Mouse (Mus musculus) heart, postnatal 10 days (tissue): ENCODE results near the gene Vmn1r47. TPM values are rescaled to one million over a fixed set of nuclear protein-coding genes. Genes with fewer than 3 reads are reported as not detected.
"Not testable (repeated sequence)": the region's sequence is repeated elsewhere in the genome, so short reads cannot be mapped to it uniquely, and the experiment has no call there.

Experiments used
- DNase-seq, 2 experiments: peaks; one replicate each; pipeline ENCODE4 v3.0.0; 2021
- intact Hi-C: fragments of 180-260 bp; cut with DNase I; formaldehyde crosslinking; loops from one replicate; pipeline ENCODE4 v1.15.1; 2025
- total RNA-seq, 2 experiments: library from RNA; stranded (reverse); gene quantifications; 2 replicates each; pipeline ENCODE4 v1.2.3; 2021

Vmn1r47 gene
- not detected for total RNA-seq

GRCm38 (mm10) chr6:90015847-90016246 lies at the start of gene Vmn1r47:
Gene Vmn1r47 (plus strand): TSS chr6:90016147.
- intact Hi-C loops, DNase-seq: not testable (repeated sequence)

GRCm38 (mm10) chr6:89966341-89966740 lies 49.6 kb upstream of the Vmn1r47 start:
- no peak for DNase-seq
- intact Hi-C loops = no loop called here

- intact Hi-C loops = no loop called here
- DNase-seq = no peak
These were observed 46.9 kb upstream of the Vmn1r47 start, which contains the start of gene Vmn1r46 for GRCm38 (mm10) chr6:89969013-89969412. Gene Vmn1r46 (plus strand): TSS chr6:89969313.

GRCm38 (mm10) chr6:89985989-89986388 lies 30.0 kb upstream of the Vmn1r47 start:
- no peak for DNase-seq
- intact Hi-C loops = loop anchor here (10.0 kb wide), 1 partner anchor 301 kb away; no protein-coding TSS in a partner anchor

GRCm38 (mm10) chr6:90036741-90037140 lies 20.8 kb downstream of the Vmn1r47 start, which contains the start of gene Vmn1r48:
Gene Vmn1r48 (minus strand): TSS chr6:90036841.
- intact Hi-C loops, DNase-seq: not testable (repeated sequence)

Other genes with a start within 250 kb of the Vmn1r47 start
- under 1 TPM in 1 of 2 experiments, not detected in 1; 0.05 TPM for gene Vmn1r42, start 139.7 kb upstream of the Vmn1r47 start, total RNA-seq
- not detected for gene Vmn1r43, start 139.7 kb upstream of the Vmn1r47 start, total RNA-seq
- gene Vmn1r44, start 132.5 kb upstream of the Vmn1r47 start, total RNA-seq = not detected
- not detected for gene Vmn1r45, start 75.5 kb upstream of the Vmn1r47 start, total RNA-seq
- gene Vmn1r46, start 46.8 kb upstream of the Vmn1r47 start, total RNA-seq = not detected
- not detected for gene Vmn1r48, start 20.7 kb downstream of the Vmn1r47 start, total RNA-seq
- gene Vmn1r49, start 62.4 kb downstream of the Vmn1r47 start, total RNA-seq = not detected
- gene Vmn1r50, start 85.3 kb downstream of the Vmn1r47 start, total RNA-seq = not detected
- gene Vmn1r51, start 106.4 kb downstream of the Vmn1r47 start, total RNA-seq = not detected
- not detected for gene Vmn1r52, start 158.7 kb downstream of the Vmn1r47 start, total RNA-seq
- not detected for gene V1ra8, start 186.6 kb downstream of the Vmn1r47 start, total RNA-seq
- gene Vmn1r53, start 208.3 kb downstream of the Vmn1r47 start, total RNA-seq = not detected
- not detected for gene Vmn1r54, start 230.2 kb downstream of the Vmn1r47 start, total RNA-seq